Comparison of ENCODE assay signal across 10 mouse cellular contexts in genomic region chr11:99141600-99141999, GRCm38 (mm10). TPM values are rescaled to one million over a fixed set of nuclear protein-coding genes. Genes with fewer than 3 reads are reported as not detected.
DNase-seq lines count a peak whose midpoint lies in the region; ATAC-seq and TF ChIP-seq lines count a peak whose summit lies in the region.
"Had no signal": no experiment of that assay in that cellular context is flagged by ENCODE, and none has a peak within 500 bp of the region (broad histone marks: within the 10 kb centered on the region; RNA-seq: fewer than 3 reads in every experiment).

No protein-coding gene starts in this region.

- peak overlapping the region; percentile 9 for H3K4me2 ChIP-seq in myocyte (ENCODE audit: low read depth)
- H3K4me2 ChIP-seq: heart, embryonic 13.5 days had no signal

- ATAC-seq in granulocyte monocyte progenitor cell, adult 5-6 weeks (replicated peaks; ENCODE audit: poor library complexity, severe bottlenecking) = peak; percentile 72

- H3K4me1 ChIP-seq in lung, adult 2 months (ENCODE audit: control insufficient read depth, insufficient read depth, low read length) = peaks cover 2% of the 10 kb centered on the region; the same call in 1 of the 2 replicates

- DNase-seq in lung, adult 18-20 months = peak; percentile 71 to 79
- DNase-seq in lung, adult 2 months = no peak
- peak; percentile 79 for DNase-seq in adrenal gland, postnatal 10 days
- no peak for DNase-seq in left cerebral cortex, postnatal 14 days (ENCODE audit: low spot score in 2 of 2)
- DNase-seq in MN1 (ENCODE audit: low spot score) = no peak
- DNase-seq: retina, postnatal 1 day had no signal

- TF ChIP-seq POLR2A in lung, adult 2 months (IDR thresholded peaks at IDR 0.05; ENCODE audit: borderline replicate concordance, extremely low read depth, low read depth, low read length) = no peak
- no peak for TF ChIP-seq POLR2A in myocyte (IDR thresholded peaks at IDR 0.05; ENCODE audit: insufficient read length, low read depth)

- H3K36me3 ChIP-seq in myocyte (ENCODE audit: control insufficient read depth, insufficient read depth) = no peaks in the 10 kb centered on the region
- H3K36me3 ChIP-seq: heart, embryonic 13.5 days had no signal

- intact Hi-C loops in left cerebral cortex, postnatal 14 days (cut with DNase I) = no loop called here

- H3K4me3 ChIP-seq in lung, adult 2 months (replicated peaks; ENCODE audit: extremely low read depth, low read depth, low read length) = no peak overlapping the region
- no peak overlapping the region for H3K4me3 ChIP-seq in myocyte
- H3K4me3 ChIP-seq: heart, embryonic 13.5 days had no signal

- H3K27me3 ChIP-seq in myocyte (ENCODE audit: control insufficient read depth, insufficient read depth, insufficient read length) = no peaks in the 10 kb centered on the region
- H3K27me3 ChIP-seq: heart, embryonic 13.5 days had no signal

- TF ChIP-seq CTCF in lung, adult 2 months (IDR thresholded peaks at IDR 0.05; ENCODE audit: insufficient read depth, low read length) = no peak

- H3K79me2 ChIP-seq in myocyte (ENCODE audit: control insufficient read depth, insufficient read depth) = no peaks in the 10 kb centered on the region

- no peak overlapping the region for H3ac ChIP-seq in myocyte (ENCODE audit: control insufficient read depth, insufficient read length)

- WGBS in lung, adult 2 months = 61% methylated on average over 7 of the region's 7 CpGs

TF ChIP-seq in myocyte, 11 proteins besides CTCF, POLR2A, EP300 and RAD21:
- TF ChIP-seq MYOG (IDR thresholded peaks at IDR 0.05; ENCODE audit: control insufficient read depth in 1 of 3, insufficient read depth in 1 of 3, insufficient read length in 2 of 3, low read depth in 2 of 3) = peak; percentile 36 to 89 (median 47)
- TF ChIP-seq E2F4 (IDR thresholded peaks at IDR 0.05; ENCODE audit: insufficient read depth) = no peak
- peak in 2 of 3 experiments; percentile 67 to 81 for TF ChIP-seq MYOD1 (IDR thresholded peaks at IDR 0.05; ENCODE audit: control insufficient read depth in 1 of 3, insufficient read length in 2 of 3, low read depth in 2 of 3)
- peak; percentile 70 for TF ChIP-seq TCF12 (IDR thresholded peaks at IDR 0.05; ENCODE audit: insufficient read depth, poor library complexity, severe bottlenecking)
- TF ChIP-seq CEBPB (IDR thresholded peaks at IDR 0.05; ENCODE audit: insufficient read depth, poor library complexity, severe bottlenecking) = peak; percentile 91
- peak; percentile 19 for TF ChIP-seq SRF (IDR thresholded peaks at IDR 0.05; ENCODE audit: control insufficient read depth, insufficient read length, low read depth)
TF ChIP-seq in myocyte: peak in this region for 5.

RNA-seq across cellular contexts. Expression of gene Ccr7, which starts 13.3 kb away (rescaled TPM):
- 15.5 and 19.7 TPM in 2 replicates for polyA plus RNA-seq in lung, adult 2 months (2012; rRNA removed)
- total RNA-seq in adrenal gland, postnatal 10 days (2021) = 1 to 10 TPM; 3.6 to 3.7 TPM
- not detected in 2 replicates for total RNA-seq in granulocyte monocyte progenitor cell, adult 5-6 weeks (2014; fragmentation: Nextera tagmentation)
- total RNA-seq in granulocyte monocyte progenitor cell, adult 5-6 weeks (2017) = 0.34 TPM in 1 of 2 replicates, not detected in the other
- 0.38 TPM for polyA plus RNA-seq in myocyte (2012; fragmentation: generic; extraction: Trizol)
- not detected for total RNA-seq in left cerebral cortex, postnatal 14 days (2021)
- total RNA-seq: left cerebral cortex, postnatal 10 days had no signal

RNA-seq across cellular contexts. Expression of gene Tns4, which starts 52.5 kb away (rescaled TPM):
- 2.9 and 4.9 TPM in 2 replicates for polyA plus RNA-seq in lung, adult 2 months (2012; rRNA removed)
- under 1 TPM; 0.12 to 0.51 TPM for total RNA-seq in adrenal gland, postnatal 10 days (2021)
- 2.8 and 3.0 TPM in 2 replicates for total RNA-seq in granulocyte monocyte progenitor cell, adult 5-6 weeks (2014; fragmentation: Nextera tagmentation)
- 0.62 and 3.1 TPM in 2 replicates for total RNA-seq in granulocyte monocyte progenitor cell, adult 5-6 weeks (2017)
- polyA plus RNA-seq in myocyte (2012; fragmentation: generic; extraction: Trizol) = 0.11 TPM
- total RNA-seq in left cerebral cortex, postnatal 14 days (2021) = under 1 TPM; 0.33 to 0.34 TPM

Comparison
In these comparisons a context has a peak if more than half of its experiments do, and no peak if none do; other contexts are left out.
1. DNase-seq: peak in lung, adult 18-20 months (2 of 2) and adrenal gland, postnatal 10 days (single experiment); none in lung, adult 2 months (single experiment), left cerebral cortex, postnatal 14 days (0 of 2) and MN1 (single experiment).